Mouse (Mus musculus) urinary bladder, adult 18-20 months (tissue): ENCODE results near the gene Il10ra.

Experiments
- DNase-seq, 2 experiments: peaks; one replicate each; pipeline ENCODE4 v3.0.0; 2022; ENCODE audit warnings: low spot score in 2 of 2, mixed read lengths in 2 of 2

Gene Il10ra

DNA sequence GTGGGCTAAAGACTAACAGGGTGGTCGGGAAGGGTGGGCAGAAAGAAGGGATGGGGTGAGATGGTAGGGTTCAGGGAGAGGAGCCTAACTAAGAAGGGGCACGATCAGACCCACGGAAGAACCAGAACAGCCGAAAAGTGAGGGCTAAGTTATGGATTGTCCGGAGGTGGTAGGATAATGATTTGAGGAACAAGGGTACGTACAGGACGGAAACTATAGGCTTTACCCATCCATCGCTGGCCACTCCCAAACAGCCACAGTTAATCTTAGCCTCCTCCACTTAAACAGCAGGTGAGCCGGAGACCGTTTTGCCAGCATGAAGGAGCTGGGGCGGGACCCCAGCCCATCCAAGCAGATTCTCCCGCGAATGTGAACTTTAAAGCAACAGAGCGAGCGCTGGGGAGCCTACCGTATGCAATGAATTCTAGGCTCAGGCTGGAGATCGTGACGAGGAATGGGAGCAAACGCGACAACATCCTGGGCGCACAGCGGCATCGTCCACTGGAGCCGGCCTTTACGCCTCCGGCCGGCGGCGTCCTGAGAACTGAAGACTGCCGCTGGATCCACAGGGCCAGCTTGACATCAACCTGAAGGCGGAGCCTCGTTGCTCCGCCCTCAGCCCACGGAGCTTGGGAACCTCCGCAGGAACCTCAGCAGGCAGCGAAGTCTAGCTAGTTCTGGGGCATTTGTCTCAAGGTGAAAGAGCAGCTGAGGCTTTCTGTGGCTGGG is at the start of gene Il10ra:
Il10ra (minus strand) TSS at position 553 of the 729 bp plus-strand sequence.
- peak; percentile 24 to 30 for DNase-seq

DNA sequence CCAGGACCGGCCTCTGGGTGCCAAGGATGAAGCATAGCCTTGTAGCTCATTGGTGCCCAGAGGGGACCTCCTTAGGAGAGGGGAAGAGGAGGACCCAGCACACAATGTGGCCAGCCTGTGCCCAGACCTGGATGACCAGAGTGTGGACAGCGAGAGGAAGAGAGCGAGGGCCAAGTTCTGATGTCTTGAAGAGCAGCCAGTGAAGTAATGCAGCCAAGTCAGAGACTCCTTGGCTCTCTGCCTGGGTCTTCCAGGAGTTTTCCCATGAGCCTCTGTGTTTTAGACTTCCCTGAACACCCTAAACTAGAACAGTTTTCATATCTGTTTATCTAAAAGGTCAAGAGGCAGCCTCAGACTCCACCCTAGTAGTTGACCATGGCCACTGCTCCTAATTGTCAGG is 48.7 kb upstream of the Il10ra start:
- DNase-seq: no peak

DNA sequence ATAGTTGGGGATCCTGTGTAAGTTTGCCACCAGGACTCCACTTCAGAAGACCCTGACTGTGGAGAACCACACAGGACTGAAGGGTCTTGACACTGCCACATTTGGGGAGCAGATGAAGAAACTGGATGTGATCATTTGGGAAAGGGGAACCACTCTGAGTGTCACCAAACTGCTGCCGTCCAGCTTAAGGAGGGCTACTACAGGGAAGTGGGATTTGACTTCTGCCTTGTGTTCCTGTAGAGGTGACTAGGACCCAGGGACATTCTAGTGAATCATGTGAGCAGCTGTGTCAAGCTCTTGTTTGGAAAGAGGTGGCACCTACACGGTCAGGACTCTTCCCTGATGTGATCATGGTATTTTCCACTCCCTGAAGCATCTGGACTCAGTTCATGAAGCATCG is 45.0 kb upstream of the Il10ra start:
- DNase-seq: no peak

DNA sequence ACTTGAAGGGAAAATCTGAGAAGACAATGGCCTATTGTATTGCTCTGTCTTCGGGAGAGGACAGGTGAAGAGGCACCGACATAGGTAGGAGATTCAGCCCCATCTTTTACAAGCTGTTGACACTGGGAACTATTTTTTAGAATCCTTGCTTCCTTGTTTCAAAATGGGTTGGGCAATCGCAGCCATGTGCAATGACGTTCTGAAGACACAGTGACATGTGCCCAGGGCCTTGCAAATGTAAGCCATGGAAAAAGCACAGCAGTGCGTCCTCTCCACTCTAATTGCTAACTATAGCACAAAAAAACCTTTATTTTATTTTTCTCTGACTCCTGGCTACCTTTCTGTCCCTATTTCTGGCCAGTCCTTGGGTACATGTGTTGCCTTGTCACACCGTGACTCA is 42.9 kb upstream of the Il10ra start:
- DNase-seq: no peak

DNA sequence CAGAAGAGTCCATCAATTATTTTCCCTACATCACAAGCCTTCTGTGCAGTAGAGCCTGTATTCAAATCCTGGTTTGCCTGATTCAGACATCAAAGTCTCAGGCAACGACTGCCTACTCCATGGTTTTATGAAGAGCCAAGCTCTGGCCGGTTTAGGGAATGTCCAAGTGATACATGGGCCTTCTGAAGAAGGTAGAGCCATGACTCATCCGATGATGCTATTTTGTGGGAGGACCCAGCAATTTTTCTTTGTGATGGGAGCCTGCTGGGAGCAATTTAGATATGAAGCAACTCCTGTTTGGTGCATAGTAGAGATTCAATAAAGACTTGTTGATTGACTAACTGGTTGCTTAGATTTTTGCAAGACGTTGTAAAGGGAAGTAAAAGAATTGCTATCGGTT is 39.6 kb upstream of the Il10ra start:
- no peak for DNase-seq

DNA sequence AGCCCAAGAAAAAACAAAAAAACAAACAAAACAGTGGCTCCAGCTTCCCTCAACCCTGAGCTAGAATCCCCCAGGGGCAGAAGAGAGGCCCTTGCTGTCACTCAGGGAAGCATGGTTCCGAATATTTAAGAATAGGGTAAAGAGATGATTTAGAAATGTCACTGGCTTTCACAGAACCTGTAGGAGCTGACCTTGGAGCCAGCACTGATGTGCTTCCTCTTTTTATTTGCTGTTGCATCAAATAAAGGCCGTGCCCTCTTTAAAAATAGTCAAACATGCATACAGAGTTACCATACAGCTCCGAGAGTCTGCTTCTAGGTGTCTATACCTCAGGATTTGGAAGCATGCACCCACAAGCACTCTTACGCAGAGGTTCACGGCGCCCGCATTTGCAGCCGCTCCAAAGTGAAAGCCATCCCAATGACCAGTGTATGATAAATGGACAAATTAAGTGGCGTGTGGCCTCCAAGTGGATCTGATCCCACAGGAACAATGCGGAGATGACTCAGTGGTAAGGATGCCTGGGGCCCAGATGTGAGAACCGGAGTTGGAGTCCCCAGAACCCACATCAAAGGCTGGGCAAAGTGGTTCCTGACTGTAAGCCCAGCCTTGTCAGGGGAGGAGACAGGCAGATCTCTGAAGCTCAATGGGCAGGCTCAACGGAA is 37.9 kb upstream of the Il10ra start:
- no peak for DNase-seq

DNA sequence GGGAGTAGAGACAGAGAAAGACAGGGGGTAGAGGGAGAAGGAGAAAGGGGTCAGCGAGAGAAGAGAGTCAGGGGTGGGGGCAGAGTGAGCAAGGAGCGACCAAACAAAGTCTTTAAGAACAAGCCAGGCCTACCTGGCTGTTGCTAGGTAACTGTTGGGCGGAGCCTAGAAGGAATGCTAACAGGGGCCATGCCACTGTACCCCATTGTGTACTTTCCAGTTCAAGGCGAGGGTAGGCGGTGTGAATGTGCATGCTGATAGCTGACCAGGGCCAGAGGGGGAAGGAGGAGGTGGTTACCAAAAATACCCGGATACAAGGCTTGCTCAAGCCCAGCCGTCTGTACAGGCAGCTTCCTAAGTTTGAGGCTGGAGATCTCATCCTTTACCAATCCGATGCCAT is 32.8 kb upstream of the Il10ra start:
- DNase-seq: no peak

DNA sequence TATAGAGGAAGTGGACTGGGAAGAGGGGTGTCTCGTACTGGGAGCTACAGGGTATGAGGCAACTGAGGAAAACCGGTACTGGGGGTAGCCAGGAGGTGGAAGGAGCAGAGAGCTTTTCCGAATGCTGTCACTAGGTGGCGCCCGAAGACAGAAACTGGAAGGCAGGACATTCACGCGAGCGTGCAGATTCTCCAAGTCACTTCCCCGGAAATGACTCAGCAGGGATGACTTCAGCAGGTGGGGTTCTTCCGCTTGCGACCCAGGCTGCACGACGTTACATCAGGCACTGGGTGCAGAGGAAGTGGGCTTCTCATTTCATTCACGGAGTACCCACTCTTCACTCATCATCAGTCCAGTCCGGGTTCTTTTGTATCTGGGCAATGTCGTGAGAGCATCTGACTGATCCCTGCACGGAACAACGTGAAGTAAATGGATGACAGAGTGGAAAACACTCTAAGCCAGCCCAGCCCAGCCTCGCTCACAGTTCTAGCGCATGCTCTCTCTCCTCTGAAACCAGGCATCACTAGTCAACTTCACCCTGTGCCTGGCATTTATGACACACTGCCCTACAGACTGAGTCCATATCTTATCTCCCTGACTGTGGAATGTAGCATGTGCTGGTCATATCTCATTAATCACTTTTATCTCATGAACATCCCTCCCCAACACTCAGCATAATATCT is 31.6 kb upstream of the Il10ra start:
- peak; percentile 87 to 92 for DNase-seq

DNA sequence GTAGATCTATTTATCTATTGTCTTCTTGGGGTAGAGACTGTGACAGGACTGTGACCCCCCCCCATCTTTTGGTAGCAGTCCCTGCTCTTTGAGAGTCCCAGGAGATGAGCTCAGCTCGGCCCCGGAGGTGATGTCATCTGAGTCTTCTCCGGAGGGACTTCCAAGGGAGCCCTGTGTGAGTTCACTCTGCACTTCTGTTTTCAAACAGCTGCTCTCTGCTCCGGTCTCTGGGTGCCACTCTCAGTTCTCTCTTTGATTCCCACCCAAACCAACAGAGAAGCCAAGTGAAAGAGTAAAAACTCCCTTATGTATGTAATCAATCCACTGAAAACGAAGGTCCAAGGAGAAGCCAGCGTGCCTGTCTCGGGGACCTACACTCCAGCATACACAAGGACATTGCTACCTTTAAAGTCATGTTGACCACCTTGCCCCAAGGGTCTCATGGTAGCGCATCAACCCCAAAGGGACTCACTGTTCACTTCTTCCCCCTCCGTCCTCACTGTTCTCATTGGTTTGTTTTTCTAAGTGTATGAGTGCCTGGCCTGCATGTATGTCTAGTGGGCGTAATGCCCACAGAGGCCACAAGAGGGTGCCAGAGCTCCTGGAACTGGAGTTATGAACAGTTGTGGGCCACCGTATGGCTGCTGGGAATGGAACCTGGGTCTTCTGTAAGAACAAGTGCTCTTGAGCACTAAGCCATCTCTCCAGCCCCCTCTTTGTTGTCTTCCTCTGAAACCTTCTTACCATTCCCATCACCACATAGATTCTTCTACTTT is 30.5 kb upstream of the Il10ra start:
- no peak for DNase-seq

DNA sequence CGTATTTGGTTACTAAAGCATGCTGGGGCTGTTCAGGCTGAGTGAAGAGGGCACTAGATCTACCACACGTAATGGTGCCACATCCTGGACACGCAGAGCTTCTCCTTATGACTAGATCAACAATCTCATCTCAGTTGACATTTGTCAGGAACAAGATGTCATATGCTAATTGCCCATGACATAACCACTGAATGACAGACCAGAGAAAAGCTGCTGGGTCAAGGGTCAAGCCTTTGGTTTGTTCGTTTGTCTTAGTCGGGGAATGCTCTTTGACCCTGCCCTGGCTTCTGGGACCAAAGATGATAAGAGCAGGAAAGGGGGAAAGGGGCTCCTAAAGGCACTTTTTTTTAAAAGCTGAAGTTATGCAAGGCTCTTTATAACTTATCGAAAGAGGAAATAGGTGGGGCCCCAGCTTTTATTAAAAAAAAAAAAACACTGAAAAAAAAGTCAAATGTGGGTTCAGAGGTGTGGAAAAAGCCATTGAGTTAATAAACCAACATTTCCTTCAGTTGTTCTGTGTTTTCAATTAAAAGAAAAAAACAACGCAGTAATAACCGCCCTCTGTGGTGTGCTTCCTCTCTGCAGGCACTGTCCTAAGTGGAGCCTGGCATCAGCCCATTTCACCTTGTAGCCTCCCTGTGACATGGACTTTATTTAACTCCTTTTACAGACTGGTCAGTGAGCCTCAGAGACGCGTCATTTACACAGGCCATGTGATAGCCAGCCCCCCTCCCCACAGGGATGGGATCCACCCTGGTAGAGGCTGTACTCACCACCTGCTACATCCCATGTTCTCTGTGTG is 25.5 kb upstream of the Il10ra start:
- DNase-seq: no peak

DNA sequence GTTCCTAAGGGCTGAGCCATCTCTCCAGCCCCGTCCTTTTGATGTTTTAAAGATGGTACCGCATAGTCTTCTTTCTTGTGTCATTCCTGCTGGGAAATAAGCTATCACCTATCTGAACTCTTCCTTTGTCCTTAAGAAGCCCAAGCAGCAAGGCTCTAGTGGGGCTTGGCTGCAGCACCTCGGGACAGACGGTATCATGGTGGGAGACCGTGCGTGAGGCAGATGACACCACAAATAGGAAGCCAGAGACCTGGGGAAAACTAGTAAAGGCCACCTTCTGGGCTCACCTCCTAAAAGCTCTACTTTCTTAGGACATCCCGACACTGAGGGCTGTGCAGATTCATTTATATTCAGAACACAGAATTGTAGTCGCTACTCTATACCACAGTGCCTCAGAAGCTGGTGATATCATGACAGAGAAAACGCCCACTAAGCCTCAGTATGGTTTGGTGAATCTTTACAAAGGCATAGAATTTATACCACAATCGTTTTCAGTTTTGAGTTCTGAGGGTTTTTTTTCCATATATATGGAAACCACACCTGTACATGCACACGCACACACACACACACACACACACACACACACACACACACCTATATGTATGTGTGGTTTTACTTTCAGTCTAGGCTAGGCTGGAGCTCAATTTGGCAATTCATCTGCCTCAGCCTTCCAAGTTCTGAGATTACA is 22.7 kb upstream of the Il10ra start:
- no peak for DNase-seq

DNA sequence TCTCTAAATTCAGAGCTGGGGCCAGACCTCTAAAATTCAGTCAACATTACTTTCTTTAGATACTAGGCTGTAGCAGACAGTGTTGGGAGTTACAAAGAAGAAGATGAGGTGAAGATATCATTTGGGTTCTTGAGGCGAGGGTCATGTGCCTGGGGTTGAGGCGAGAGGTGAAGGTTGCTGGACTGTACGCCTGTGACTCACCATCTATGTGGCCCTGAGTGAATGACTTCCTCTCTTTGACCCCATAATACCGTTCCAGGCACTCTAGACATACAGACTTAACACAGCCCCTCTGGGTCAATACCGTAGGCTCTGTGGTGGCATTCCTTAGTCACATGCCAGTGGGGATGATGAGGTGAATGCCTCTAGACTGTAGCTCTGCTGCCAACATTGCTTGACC is 13.5 kb upstream of the Il10ra start:
- DNase-seq: no peak

DNA sequence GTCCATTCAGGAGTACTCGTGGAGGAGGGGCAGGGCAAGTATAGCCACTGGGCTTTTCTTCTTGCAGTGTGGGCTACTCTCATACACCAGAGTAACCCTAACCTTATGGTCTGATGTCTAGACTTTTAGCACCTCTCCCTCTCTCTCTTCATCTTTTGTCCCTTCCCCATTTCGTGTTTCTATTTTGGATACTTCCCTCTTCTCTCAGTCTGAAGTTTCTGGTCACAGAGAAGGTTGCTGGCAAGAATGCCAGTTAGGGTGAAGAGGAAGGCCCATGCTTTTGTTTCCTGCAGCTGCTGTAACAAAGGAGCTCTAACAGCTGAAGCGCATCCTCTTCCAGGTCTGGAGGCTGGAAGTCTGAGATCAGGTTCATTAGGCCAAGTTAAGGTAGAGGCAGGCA is 11.9 kb upstream of the Il10ra start:
- DNase-seq: no peak

DNA sequence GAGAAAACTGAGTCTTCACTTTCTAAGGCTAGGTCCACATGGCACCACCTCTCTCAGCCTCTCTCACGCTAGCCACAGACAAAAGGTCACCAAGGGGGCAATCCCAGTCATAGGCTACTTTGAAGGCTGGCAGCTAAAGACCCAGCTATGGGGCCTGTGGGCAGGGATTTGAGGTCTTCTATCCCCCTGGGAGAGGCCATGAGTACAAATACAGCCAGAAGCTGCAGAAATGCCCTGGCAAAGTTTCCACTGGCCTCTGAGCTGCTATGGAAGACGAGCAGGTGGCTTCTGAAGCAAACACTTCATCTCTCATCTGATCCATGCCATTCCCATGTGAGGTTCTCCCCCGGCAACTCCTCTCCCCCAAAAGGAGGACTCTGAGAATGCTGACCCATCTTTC is 11.1 kb upstream of the Il10ra start:
- DNase-seq: no peak

DNA sequence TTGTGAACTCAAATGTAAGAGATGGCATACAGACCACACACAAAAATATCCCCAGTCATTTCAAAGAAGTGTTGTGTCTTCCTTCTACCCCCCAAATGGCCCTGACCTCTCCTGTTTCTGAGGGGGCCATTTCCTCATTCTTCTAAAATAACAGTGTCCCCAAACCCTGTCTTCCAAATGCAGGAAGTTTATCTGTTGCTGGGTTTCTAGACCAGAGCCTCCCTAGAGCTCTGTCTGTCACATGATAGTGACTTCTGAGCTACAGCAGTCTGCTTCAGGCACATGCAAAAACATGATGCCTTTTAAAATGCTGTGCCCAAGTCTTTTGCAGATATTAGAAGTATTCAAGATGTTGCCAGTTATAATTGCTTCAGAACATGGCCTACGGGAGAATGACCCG is 5.7 kb upstream of the Il10ra start:
- DNase-seq: no peak

DNA sequence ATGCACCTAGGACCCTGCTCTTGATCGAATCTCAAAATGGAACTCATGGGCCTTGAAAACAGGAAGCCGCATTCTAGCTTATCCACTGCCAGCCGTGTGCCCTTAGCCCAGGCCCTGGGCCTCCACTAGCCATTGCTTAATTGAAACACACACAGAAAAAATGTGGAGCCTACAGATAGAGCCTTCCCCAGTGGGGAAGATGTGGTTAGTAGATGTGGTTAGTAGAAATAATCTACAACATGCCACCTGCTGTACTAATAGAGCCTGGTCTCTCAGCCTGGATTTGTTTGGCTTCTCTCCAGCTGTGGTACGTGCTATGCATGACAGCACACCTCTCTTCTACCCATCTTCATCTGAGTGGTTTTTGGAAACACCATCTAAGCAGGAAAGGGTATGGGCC is 5.3 kb upstream of the Il10ra start:
- DNase-seq: no peak

DNA sequence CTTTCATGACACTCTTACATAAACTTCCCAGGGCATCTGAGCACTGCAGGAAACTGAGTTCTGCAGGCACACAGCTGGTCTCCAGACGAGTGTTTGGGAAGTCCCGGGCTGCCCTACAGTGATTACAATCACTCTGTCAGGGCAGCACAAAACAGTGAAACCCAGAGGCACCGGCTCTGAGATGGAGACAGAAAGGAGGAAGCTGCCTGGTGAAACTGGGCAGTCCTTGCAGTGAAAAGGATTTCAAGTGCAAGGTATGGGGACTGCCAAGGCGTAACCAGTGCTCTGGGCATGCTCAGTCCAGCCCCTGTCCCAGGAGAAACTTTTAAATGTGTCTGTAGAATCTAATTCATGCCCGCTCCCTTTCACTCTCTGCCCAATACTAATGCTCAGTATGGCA is 3.3 kb upstream of the Il10ra start:
- no peak for DNase-seq

DNA sequence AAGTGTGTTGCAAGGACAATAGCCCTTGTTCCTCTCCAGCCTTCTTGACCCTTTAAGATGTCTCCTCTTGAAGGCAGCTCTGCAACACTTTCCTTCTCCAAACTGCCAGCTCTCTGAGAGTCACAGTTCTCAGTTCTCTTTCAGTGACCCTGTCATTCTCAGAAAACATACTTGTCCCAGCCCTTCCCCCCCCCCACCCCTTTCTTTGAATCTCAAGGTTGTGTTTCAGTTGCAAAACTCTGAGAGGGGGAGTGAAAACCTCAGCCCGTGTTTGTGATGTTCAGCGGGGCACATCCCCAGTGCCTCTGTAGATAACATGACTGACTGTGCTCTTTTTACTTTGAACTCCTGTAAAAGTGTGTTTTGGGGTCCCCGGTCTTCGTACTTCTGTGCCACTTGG is 870 bp downstream of the Il10ra start:
- DNase-seq: no peak

DNA sequence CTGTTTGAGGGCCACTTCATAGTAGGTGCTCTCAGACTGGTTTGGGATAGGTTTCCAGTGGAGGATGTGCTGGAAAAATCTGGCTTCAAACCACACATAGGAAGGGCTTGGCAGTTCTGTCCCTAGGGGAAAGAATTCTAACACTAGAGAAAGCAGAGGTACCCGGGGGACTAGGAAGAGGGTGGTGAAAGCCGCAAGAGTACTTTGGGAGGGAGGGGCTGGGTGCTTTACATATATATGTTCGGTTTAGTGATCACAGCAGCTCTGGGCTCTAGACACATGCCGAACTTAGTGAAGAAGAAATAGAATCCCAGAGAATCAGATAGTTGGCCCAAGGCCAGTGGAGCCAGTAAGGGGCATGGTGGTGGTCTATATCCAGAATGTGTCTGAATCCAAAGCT is 1.9 kb downstream of the Il10ra start:
- no peak for DNase-seq

DNA sequence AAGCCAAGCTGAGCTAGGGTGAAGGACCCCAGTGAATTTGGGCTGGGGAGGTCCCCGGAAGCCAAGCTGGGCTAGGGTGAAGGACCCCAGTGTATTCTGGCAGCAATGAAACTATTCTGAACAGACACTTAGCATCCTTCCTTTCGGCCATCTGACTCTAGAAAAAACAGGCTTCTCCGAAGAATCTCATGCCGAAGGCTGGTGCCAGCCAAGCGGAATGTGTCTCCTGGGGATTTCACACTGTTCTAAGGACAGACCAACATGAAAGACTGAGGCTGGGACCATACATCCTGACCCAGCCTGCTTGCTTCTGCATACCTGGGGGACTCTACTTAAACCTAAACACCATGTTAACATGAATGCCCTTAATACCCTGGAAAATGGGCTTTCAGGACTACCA is 7.1 kb downstream of the Il10ra start:
- DNase-seq: no peak

DNA sequence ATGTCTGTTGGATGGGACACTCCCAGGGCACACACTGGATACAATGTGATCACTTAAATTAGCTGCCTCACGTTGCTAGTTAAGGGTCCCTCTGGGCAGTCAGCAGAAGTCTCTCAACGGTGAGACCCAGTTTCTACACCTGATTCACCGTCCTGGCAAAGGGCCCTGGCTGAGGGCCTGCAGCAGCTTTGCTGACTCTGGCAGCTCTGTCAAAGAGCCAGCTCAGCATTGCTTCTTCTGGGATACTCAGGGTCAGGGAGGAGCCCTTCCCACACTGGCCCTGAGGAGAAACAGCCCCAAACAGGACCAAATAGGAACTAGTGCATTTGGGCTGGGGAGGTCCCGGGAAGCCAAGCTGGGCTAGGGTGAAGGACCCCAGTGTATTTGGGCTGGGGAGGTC is 7.5 kb downstream of the Il10ra start:
- DNase-seq: no peak
